Comparison of ENCODE assay signal across 8 mouse cellular contexts in the genomic region with DNA sequence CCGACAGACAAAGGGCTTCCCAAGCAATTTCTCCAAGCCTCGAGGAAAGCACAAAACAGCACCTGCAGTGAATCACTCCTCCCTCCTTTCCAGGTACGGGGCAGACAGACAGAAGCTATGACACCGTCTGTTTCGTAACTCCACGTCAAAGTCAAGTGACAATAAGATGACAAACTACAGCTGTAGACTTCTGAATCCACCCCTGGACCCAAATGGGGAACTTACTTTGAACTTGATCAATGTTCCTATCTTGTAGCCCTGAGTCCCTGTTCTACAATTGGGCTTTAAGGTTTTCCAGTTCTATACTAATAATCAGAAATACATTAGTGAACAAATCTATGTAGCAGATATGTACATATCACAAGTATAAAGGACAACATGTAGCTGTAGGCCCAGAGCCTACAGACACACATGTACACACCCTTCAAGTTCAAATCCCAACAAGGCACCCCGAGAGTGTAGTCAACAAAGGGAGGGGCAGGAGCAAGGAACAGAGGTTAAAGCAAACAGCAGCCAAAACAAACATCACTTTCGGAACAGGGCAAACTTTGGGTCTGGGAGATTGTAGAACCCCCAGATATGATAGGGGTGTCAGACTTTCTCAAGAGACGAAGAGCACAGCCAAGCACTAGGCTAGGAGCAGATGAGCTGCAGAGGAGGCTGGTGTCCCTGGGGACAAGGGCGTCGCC. TPM values are rescaled to one million over a fixed set of nuclear protein-coding genes. Genes with fewer than 3 reads are reported as not detected.
DNase-seq lines count a peak whose midpoint lies in the region; ATAC-seq and TF ChIP-seq lines count a peak whose summit lies in the region.

No protein-coding gene starts in this region.

- DNase-seq in heart, postnatal 4 days: no peak
- no peak for DNase-seq in embryo, embryonic 11 days
- DNase-seq in thymus, adult 18-20 months: no peak
- no peak for DNase-seq in layer of hippocampus, postnatal 10 days (ENCODE audit: low spot score in 2 of 2)

- no peaks in the 10 kb centered on the region for H3K9me3 ChIP-seq in heart, embryonic 12.5 days (replicated peaks)
- H3K9me3 ChIP-seq in hindbrain, embryonic 15.5 days: no peaks in the 10 kb centered on the region

- TF ChIP-seq POLR2A in cortical plate, adult 2 months (IDR thresholded peaks at IDR 0.05; ENCODE audit: extremely low read depth, insufficient read depth, low read length): no peak

- no peak for TF ChIP-seq CTCF in cortical plate, adult 2 months (IDR thresholded peaks at IDR 0.05; ENCODE audit: extremely low read depth, insufficient read depth, low read length)

- no peak overlapping the region for H3K27ac ChIP-seq in heart, embryonic 12.5 days (ENCODE audit: poor library complexity, severe bottlenecking)
- no peak overlapping the region for H3K27ac ChIP-seq in cortical plate, adult 2 months (ENCODE audit: insufficient read depth, low read length)
- H3K27ac ChIP-seq in hindbrain, embryonic 15.5 days (replicated peaks): no peak overlapping the region

- H3K36me3 ChIP-seq in heart, embryonic 12.5 days: no peaks in the 10 kb centered on the region
- H3K36me3 ChIP-seq in hindbrain, embryonic 15.5 days: no peaks in the 10 kb centered on the region

- peaks cover 8% of the 10 kb centered on the region for H3K27me3 ChIP-seq in heart, embryonic 12.5 days (replicated peaks)
- no peaks in the 10 kb centered on the region for H3K27me3 ChIP-seq in hindbrain, embryonic 15.5 days

- H3K4me1 ChIP-seq in heart, embryonic 12.5 days (replicated peaks): no peaks in the 10 kb centered on the region
- no peaks in the 10 kb centered on the region for H3K4me1 ChIP-seq in cortical plate, adult 2 months (ENCODE audit: control insufficient read depth, insufficient read depth, low read length)
- H3K4me1 ChIP-seq in hindbrain, embryonic 15.5 days (replicated peaks): no peaks in the 10 kb centered on the region

- 56% methylated on average over 9 of the region's 11 CpGs for WGBS in heart, embryonic 12.5 days
- 46% methylated on average over 11 of the region's 11 CpGs for whole genome bisulfite sequencing in hindbrain, embryonic 15.5 days

- H3K4me3 ChIP-seq in heart, embryonic 12.5 days: peak overlapping the region; percentile 67
- peak overlapping the region; percentile 76 for H3K4me3 ChIP-seq in cortical plate, adult 2 months (ENCODE audit: insufficient read depth, low read length)
- peak overlapping the region; percentile 67 for H3K4me3 ChIP-seq in hindbrain, embryonic 15.5 days

- peak overlapping the region; percentile 92 for H3K4me2 ChIP-seq in heart, embryonic 12.5 days
- peak overlapping the region; percentile 66 for H3K4me2 ChIP-seq in hindbrain, embryonic 15.5 days

- no peak for ATAC-seq in heart, embryonic 12.5 days (ENCODE audit: insufficient number of reproducible peaks, low FRiP score)
- ATAC-seq in hindbrain, embryonic 15.5 days (ENCODE audit: low FRiP score, low read depth): peak; percentile 28; the same call in 1 of the 2 replicates
- ATAC-seq in megakaryocyte-erythroid progenitor cell, adult 5-6 weeks (replicated peaks; ENCODE audit: low FRiP score, low TSS enrichment, poor library complexity, severe bottlenecking): peak; percentile 60

- H3K9ac ChIP-seq in heart, embryonic 12.5 days: no peak overlapping the region
- peak overlapping the region; percentile 74 for H3K9ac ChIP-seq in hindbrain, embryonic 15.5 days

RNA-seq across cellular contexts. Expression of gene Reps2, which starts 0.9 kb away (rescaled TPM):
- polyA plus RNA-seq in heart, embryonic 12.5 days (2016; fragmentation: Nextera tagmentation; extraction: Ambion mirVana): 0.45 and 0.52 TPM in 2 replicates
- total RNA-seq in heart, postnatal 4 days (2021): 1 to 10 TPM in 1 of 2 experiments, under 1 TPM in 1; 0.52 to 1.5 TPM
- polyA plus RNA-seq in cortical plate, adult 2 months (2012; rRNA removed): 34.8 and 35.2 TPM in 2 replicates
- polyA plus RNA-seq in hindbrain, embryonic 15.5 days (2015; fragmentation: Nextera tagmentation; extraction: Ambion mirVana): 3.2 and 3.4 TPM in 2 replicates
- total RNA-seq in megakaryocyte-erythroid progenitor cell, adult 5-6 weeks (2014; fragmentation: Nextera tagmentation): 16.8 and 17.0 TPM in 2 replicates
- total RNA-seq in megakaryocyte-erythroid progenitor cell, adult 5-6 weeks (2017): 12.2 and 15.8 TPM in 2 replicates
- total RNA-seq in layer of hippocampus, postnatal 10 days (2021): 10 to 100 TPM; 68.0 to 89.8 TPM

Comparison
In these comparisons a context has a peak if more than half of its experiments do, and no peak if none do; other contexts are left out.
1. RNA of gene Reps2, which starts 0.9 kb away (total RNA-seq): 68.0 to 89.8 TPM in layer of hippocampus, postnatal 10 days and 12.2 to 17.0 TPM in megakaryocyte-erythroid progenitor cell, adult 5-6 weeks; 0.52 to 1.5 TPM in heart, postnatal 4 days; every median in the first group is over 4 times any median in the second.
2. Peak in every context shown above with its lines, with median percentiles within 50 percentile points of each other: H3K4me3 ChIP-seq.